Mouse (Mus musculus) CH12.LX (cell line): Measurements from ENCODE around the gene Wdr37. TPM values are rescaled to one million over a fixed set of nuclear protein-coding genes. Genes with fewer than 3 reads are reported as not detected.
A peak's percentile ranks its signal among the peaks of the same experiment; 100 is the strongest.

ENCODE experiments used
- DNase-seq: peaks from one replicate; pipeline ENCODE4 v3.0.0-alpha.2; 2013; ENCODE audit errors: extremely low read depth
- H3K27ac ChIP-seq: 2 replicates; pipeline ENCODE4 v1.5.1; 2012; ENCODE audit warnings: low read depth, mild to moderate bottlenecking, control low read depth, moderate library complexity; ENCODE audit not compliant: insufficient read depth
- H3K27me3 ChIP-seq: replicated peaks from 2 replicates; pipeline ENCODE3; 2012; ENCODE audit warnings: inconsistent platforms
- H3K36me3 ChIP-seq, 2 experiments: replicated peaks in 1 of 2; 2 replicates each; pipeline versions ENCODE3 to v1.6.1; 2012; ENCODE audit warnings: inconsistent platforms in 1 of 2, low read length in 1 of 2, mild to moderate bottlenecking in 1 of 2, mixed read lengths in 1 of 2, moderate library complexity in 1 of 2; ENCODE audit not compliant: control insufficient read depth in 1 of 2, insufficient read depth in 1 of 2
- H3K4me1 ChIP-seq, 2 experiments: 2 replicates each; pipeline ENCODE4 v1.6.1; 2012; ENCODE audit warnings: inconsistent platforms in 1 of 2, moderate library complexity in 1 of 2; ENCODE audit not compliant: insufficient read depth in 2 of 2, control insufficient read depth in 1 of 2
- H3K4me2 ChIP-seq: 2 replicates; pipeline ENCODE4 v1.6.1; 2012; ENCODE audit warnings: low read depth, mild to moderate bottlenecking, control low read depth; ENCODE audit not compliant: poor library complexity, insufficient read depth, severe bottlenecking
- H3K4me3 ChIP-seq, 3 experiments: fragments of 150-350 bp in 1 of 3; sonication (generic) in 1 of 3; replicated peaks in 1 of 3; 2 replicates each; pipeline versions ENCODE3 to v1.5.1; 2011 to 2012; ENCODE audit warnings: low read depth in 2 of 3, low read length in 2 of 3, mild to moderate bottlenecking in 2 of 3, moderate library complexity in 2 of 3, control low read depth in 1 of 3, improper control_type of control experiment in 1 of 3, inconsistent platforms in 1 of 3, mixed read lengths in 1 of 3; ENCODE audit not compliant: poor library complexity in 1 of 3
- H3K79me2 ChIP-seq: replicated peaks from 2 replicates; pipeline ENCODE4 v1.6.1; 2012; ENCODE audit warnings: mild to moderate bottlenecking, moderate library complexity; ENCODE audit not compliant: control insufficient read depth, poor library complexity, insufficient read depth, severe bottlenecking; ENCODE audit errors: extremely low read depth
- H3K9ac ChIP-seq: 2 replicates; pipeline ENCODE4 v1.6.1; 2012; ENCODE audit warnings: low read depth, mild to moderate bottlenecking, control low read depth, moderate library complexity; ENCODE audit not compliant: insufficient read depth
- H3K9me3 ChIP-seq: replicated peaks from 2 replicates; pipeline ENCODE3; 2012; ENCODE audit warnings: low read length, inconsistent platforms, mixed read lengths
- CTCF ChIP-seq, 2 experiments: IDR thresholded peaks in 1 of 2; conservative IDR thresholded peaks in 1 of 2; 2 replicates each; pipeline ENCODE4 v1.5.1; 2011 to 2012; ENCODE audit warnings: low read depth in 2 of 2, low read length in 2 of 2, improper control_type of control experiment in 1 of 2, inconsistent platforms in 1 of 2, mild to moderate bottlenecking in 1 of 2, moderate library complexity in 1 of 2
- E2F4 ChIP-seq: IDR thresholded peaks from 2 replicates; pipeline ENCODE4 v1.6.1; 2011; ENCODE audit warnings: low read depth, low read length, improper control_type of control experiment; ENCODE audit not compliant: insufficient replicate concordance
- ETS1 ChIP-seq: conservative IDR thresholded peaks from 2 replicates; pipeline ENCODE4 v1.6.1; 2012; ENCODE audit warnings: low read depth, mild to moderate bottlenecking, inconsistent platforms, low read length, improper control_type of control experiment, moderate library complexity
- MYC ChIP-seq: IDR thresholded peaks from 2 replicates; pipeline ENCODE4 v1.6.1; 2011; ENCODE audit warnings: low read depth, mild to moderate bottlenecking, improper control_type of control experiment, low read length
- PAX5 ChIP-seq: IDR thresholded peaks from 2 replicates; pipeline ENCODE4 v1.6.1; 2012; ENCODE audit warnings: low read length, inconsistent platforms, mixed read lengths
- RAD21 ChIP-seq: IDR thresholded peaks from 2 replicates; pipeline ENCODE4 v1.6.1; 2011; ENCODE audit warnings: low read depth, mild to moderate bottlenecking, low read length, improper control_type of control experiment, moderate library complexity
- SMC3 ChIP-seq: IDR thresholded peaks from 2 replicates; pipeline ENCODE4 v1.6.1; 2011; ENCODE audit warnings: low read depth, low read length, improper control_type of control experiment
- ZKSCAN1 ChIP-seq: IDR thresholded peaks from 2 replicates; pipeline ENCODE4 v1.6.1; 2012; ENCODE audit warnings: low read depth, inconsistent platforms, low read length, improper control_type of control experiment, borderline replicate concordance
- dilution Hi-C: fragments of 300-500 bp; cut with MboI; formaldehyde crosslinking; loops from 2 replicates; pipeline ENCODE4 v1.14.3; 2020; ENCODE audit warnings: low sequenced_read_pairs; ENCODE audit not compliant: extremely low pct_unique_long_range_greater_than_20kb, extremely low pct_ligation_motif_present
- in situ Hi-C: fragments of 300-500 bp; cut with MboI; formaldehyde crosslinking; loops from 3 replicates; pipeline ENCODE4 v1.14.3; 2019; ENCODE audit warnings: low sequenced_read_pairs, low pct_ligation_motif_present, low pct_unique_long_range_greater_than_20kb, mixed read lengths
- polyA plus RNA-seq: library from polyadenylated mRNA; unstranded; fragments of >175 nt; gene quantifications from 2 replicates; pipeline ENCODE4 v1.2.1, GENCODE M21; 2012; ENCODE audit warnings: low read depth; ENCODE audit not compliant: insufficient read length
- total RNA-seq, 2 experiments: library from RNA; depleted of rRNA; stranded (reverse); fragments of 300-350 nt in 1 of 2; fragments of >200 nt in 1 of 2; gene quantifications; 2 replicates each; pipeline ENCODE4 v1.2.3; 2012 to 2014

The Wdr37 gene
- total and polyA plus RNA-seq, 3 experiments: 11.8 to 24.2 (median 13.4) TPM

DNA sequence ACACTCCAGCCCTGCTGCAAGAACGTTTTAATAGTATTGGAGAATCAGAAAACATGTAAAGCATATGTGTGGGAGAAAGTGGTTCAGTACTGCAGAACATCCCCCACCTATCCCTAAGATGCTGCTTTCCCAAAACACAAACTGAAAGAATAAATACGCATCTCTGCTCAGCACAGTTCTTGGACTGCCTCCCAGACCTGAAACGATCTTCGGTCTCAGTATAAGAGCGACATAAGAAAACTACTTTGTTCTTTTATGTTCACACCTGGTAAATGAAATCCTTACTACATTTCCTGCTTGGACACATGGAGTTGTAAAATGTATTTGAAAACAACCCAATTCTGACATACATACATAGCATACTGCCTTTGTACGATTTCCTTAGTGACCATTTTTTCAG is 71.1 kb downstream of the Wdr37 start:
- H3K4me3 ChIP-seq: no peak overlapping the region
- no peak for TF ChIP-seq ETS1
- TF ChIP-seq, all 38 proteins: peak for 0
- in situ Hi-C loops: no loop called here
- H3K27ac ChIP-seq: no peak overlapping the region
- H3K36me3 ChIP-seq: peaks cover 7 to 19% of the 10 kb centered on the region in 2 experiments
- H3K27me3 ChIP-seq: no peaks in the 10 kb centered on the region
- H3K4me1 ChIP-seq: no peaks in the 10 kb centered on the region
- H3K9ac ChIP-seq: no peak overlapping the region
- H3K4me2 ChIP-seq: no peak overlapping the region
- H3K79me2 ChIP-seq: no peaks in the 10 kb centered on the region
- DNase-seq: no peak
- no peaks in the 10 kb centered on the region for H3K9me3 ChIP-seq
- dilution Hi-C loops: no loop called here

DNA sequence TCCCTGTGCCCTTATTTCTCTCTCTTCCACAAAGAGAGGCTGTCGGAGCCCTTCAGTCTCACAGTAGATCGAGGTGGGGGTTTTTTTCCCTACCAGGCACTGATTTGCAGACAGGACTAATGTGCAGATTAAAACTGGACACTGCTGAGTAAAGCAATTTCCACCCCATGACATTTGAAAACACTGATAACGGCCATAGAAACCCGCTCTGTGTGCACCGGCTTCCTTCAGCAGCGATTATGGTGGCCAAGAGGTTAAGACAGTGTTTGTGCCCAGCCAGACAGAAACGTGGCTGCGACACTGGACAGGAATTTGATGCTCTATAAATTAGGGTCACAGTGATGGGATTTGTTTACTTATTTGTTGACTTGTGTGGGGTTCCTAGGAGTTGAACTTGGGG is 78.5 kb downstream of the Wdr37 start:
- Histone ChIP-seq H3K4me2 (no peak overlapping the region), H3K9ac (no peak overlapping the region), H3K36me3 (no peaks in the 10 kb centered on the region), H3K9me3 (no peaks in the 10 kb centered on the region), H3K4me1 (peaks cover 0 to 8% of the 10 kb centered on the region in 2 experiments; a peak in 2 of 4 replicates), H3K27me3 (no peaks in the 10 kb centered on the region), H3K27ac (no peak overlapping the region), H3K4me3 (no peak overlapping the region), H3K79me2 (no peaks in the 10 kb centered on the region)
- in situ Hi-C loops (no loop called here), dilution Hi-C loops (no loop called here)
- TF ChIP-seq E2F4 (no peak), RAD21 (no peak)
- DNase-seq: no peak

DNA sequence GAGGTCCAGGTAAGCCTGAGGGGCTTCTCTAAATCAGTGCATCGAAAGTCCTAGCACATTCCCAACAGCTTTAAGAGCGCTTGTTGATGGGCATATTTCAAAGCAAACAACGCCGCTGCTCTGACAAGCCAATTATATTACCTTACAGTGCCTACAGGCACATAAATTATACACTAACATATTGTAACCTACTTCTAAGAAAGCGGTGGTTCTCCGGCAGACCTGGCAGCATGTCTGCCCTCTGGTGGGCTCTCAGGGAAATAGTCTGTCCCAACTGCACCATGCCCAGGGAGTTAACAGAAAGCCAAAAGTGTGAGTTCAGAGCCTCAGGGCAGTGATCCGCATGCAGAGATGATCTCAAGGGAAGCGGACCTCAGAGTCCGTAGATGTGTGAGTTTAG is 86.5 kb downstream of the Wdr37 start:
- Histone ChIP-seq H3K9me3 (no peaks in the 10 kb centered on the region), H3K9ac (no peak overlapping the region), H3K4me3 (no peak overlapping the region), H3K4me2 (peak overlapping the region; percentile 32; the same call in 1 of the 2 replicates), H3K27me3 (no peaks in the 10 kb centered on the region), H3K36me3 (no peaks in the 10 kb centered on the region), H3K79me2 (no peaks in the 10 kb centered on the region), H3K27ac (no peak overlapping the region), H3K4me1 (peaks cover 0 to 4% of the 10 kb centered on the region in 2 experiments; a peak in 1 of 4 replicates)
- TF ChIP-seq CTCF (conservative IDR thresholded peaks at IDR 0.05 in 1 of 2, IDR thresholded peaks at IDR 0.05 in 1 of 2; ENCODE audit: low read depth in 2 of 2, low read length in 2 of 2): peak; percentile 54 to 73; a peak in 3 of 4 replicates
- TF ChIP-seq MYC: no peak
- TF ChIP-seq SMC3: peak; percentile 70
- no peak for TF ChIP-seq PAX5
- no peak for TF ChIP-seq ZKSCAN1
- peak; percentile 51 for TF ChIP-seq RAD21
- in situ Hi-C loops (no loop called here), dilution Hi-C loops (no loop called here)
- peak; percentile 38 for DNase-seq
